Mouse (Mus musculus): ENCODE results near the gene Gm42688.

DNA sequence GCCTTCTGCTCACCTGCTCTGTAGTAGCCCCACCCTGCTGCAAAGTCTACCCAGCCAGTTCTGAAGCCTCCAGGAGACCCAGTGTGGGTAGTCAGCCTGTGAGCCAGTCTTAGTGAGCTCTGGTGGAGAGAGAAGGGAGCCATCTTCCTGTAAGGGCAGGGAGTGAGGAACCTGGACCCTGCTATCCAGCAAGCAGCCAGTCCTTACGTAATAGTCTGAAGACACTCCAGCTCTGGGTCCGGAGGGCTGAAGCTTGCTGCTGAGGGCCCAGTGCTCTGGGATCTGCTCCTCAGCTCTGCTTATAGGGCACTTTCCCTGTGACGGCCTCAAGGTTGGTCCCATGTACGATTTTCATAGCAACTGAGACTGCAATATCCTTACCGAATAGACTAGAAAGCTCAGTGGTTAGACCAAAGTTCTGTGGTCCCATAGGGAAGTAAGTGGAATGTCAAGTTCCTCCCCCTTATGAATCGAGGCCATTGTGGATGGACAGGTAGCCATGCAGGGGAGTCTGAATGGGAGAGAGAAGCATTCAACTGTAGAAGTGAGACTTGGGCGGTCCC is 33.6 kb downstream of the Gm42688 start, which contains the start of gene Rtkn:
- TF ChIP-seq POLR2A (IDR thresholded peaks at IDR 0.05; ENCODE audit: extremely low read depth, insufficient read depth, low read length): no peak
- TF ChIP-seq CTCF (IDR thresholded peaks at IDR 0.05; ENCODE audit: low read depth, low read length): no peak

All from liver, adult 2 months (tissue).